Mouse (Mus musculus): ENCODE measurements around the gene Tldc2. TPM values are rescaled to one million over a fixed set of nuclear protein-coding genes. Genes with fewer than 3 reads are reported as not detected.
A peak's percentile ranks its signal among the peaks of the same experiment; 100 is the strongest.

The Tldc2 gene
- total RNA-seq, 2 experiments from 2014 or later, result not detected

DNA sequence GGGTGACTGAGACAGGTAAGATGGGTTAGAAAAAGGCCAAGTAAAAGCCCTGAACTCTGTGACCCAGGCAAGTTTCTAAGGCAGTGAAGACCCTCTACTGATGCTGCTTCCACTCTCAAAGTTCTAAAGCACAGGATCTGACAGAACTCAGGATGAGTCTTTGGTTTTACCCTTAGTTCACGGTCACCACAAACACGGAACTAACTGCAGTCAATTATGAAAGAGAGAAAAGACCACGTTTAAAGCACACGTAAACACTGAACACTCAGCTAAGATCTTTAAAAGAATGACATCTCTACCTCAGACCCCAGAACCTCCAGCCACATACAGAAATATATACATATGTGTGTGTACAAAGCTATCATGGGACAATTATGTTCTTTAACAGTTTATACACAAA is 42.2 kb downstream of the Tldc2 start:
- no peak for DNase-seq

DNA sequence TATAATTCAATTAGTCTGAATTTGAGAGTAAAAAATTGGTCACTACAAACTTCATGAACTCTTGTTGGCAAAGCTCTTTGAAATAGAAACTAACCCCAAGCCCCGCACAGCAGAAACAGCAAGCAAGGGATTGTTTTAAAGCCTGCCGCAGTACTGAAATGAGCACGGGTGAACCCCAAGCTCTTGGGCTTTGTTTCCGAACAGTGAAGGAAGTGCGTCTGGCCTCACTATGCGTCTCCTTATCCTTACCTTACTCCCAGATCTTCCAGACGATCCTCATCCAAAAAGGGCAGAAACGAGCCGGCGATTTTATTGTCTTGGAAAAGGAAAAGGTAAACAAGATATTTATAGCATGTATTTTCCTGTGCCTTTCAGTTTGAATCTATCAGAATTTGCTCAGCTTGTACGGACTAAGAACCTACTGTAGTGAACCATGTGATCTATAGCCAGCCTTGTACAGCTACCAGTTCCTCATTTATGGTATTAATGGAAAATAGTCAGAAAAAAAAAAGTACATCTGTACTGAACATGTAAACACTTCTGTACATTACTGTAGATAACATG is 42.8 kb downstream of the Tldc2 start:
- DNase-seq, result no peak

DNA sequence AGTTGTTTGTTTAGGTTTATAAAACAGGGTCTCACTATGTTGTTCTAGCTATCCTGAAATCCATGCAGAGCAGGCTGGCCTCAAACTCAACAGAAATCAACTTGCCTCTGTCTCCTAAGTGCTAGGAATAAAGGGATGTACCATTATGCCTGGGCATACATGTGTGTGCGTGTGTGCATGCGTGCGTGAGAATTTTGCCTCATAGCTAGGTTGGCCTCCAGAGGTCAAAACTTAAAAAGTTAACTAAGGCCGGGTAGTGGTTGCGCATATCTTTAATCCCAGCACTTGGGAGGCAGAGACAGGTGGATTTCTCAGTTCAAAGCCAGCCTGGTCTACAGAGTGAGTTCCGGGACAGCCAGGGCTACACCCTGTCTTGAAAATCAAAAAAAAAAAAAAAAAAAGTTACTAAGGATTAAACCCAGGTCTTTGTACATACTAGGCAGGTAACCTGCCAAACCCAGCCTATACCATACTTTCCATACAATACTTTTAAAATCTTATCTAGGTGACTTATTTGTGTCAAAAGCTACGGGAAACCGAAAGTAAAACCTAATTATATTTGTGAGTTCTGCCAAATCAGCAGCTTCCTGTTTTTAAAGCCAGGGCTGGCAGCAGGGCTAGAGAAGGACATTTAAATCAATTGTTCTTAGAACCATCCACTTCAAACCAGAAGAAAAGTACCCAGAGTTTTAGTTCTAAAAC is 44.1 kb downstream of the Tldc2 start:
- DNase-seq, result peak; percentile 9

DNA sequence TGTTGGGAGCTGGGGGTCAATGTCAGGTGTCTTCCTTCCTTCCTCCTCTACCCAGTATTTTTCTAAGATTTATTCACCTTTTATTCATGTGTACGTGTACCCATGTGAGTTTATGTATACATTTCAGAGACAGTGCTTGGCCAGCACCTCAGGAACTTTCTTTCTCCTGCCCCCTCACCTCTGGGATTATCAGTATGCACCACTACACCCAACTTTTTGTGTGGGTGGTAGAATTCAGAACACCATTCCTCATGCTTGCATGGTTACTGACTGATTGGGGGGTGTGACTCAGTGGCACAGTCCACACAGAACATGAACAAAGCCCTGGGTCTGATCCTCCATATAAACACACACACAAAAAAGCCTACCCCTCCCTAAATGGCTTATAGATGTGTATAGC is 45.2 kb downstream of the Tldc2 start:
- DNase-seq, result no peak

DNA sequence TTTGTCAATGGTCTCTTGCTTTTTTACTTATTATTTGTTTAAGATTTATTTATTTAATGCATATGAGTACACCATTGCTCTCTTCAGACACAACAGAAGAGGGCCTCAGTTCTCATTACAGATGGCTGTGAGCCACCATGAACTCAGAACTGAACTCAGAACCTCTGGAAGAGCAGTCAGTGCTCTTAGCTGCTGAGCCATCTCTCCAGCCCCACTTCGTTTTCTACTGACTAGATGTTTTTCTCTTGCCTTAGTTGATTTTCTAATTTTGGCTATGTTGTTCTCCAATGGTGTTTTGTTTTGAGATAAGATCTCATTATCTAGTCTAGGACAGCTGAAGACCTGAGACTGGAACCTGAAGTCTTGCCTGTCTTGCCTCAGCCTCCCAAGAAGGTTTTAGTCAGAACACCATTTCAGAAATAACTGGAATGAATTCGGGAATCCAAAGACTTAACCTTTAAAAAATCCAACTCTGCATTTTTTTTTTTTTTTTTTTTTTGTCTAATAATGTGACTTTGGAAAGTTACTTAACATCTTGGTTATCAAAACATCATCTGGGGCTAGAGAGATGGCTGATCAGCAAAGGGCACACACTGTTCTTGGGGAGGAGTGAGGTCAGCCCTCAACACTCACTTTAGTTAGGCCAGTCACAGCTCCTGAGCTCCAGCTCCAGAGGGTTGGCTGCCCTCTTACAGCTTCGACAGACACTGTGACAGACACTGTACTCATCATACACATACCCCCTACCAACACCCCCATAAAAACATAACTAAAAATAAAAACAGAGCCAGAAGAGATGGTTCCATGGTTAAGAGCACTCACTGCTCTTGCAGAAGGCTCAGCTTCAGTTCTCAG is 46.1 kb downstream of the Tldc2 start:
- DNase-seq, result no peak

DNA sequence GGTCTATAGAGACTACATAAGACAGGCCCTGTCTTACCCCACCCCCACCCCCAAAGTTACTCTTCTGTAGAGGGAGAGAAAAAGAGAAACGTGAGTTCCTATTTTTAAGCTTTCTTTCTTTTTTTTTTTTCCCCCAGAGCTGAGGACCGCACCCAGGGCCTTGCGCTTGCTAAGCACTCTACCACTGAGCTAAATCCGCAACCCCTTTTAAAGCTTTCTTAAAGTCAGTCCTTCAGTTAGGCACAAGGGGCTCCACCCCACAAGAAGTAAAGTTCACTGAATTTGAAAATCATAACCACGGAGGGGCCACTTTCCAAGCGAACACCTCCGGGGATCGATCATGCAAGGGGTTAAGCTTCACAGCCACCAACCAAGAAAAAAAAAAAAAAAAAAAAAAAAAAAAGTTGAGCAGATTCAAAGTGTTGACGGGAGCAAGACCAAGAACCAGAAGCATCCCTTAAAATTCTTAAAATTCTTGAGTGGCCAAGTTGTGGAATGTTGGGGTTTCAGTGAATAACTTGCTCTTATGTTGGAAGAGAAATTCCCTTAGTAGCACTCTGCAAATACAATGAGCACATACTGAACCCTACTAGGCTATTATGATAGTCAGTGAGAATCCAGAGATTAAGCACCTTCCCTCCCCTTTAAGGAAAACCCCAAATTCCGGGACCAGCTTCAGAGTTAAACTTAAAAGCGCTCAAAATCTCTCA is 47.1 kb downstream of the Tldc2 start:
- DNase-seq, result no peak

DNA sequence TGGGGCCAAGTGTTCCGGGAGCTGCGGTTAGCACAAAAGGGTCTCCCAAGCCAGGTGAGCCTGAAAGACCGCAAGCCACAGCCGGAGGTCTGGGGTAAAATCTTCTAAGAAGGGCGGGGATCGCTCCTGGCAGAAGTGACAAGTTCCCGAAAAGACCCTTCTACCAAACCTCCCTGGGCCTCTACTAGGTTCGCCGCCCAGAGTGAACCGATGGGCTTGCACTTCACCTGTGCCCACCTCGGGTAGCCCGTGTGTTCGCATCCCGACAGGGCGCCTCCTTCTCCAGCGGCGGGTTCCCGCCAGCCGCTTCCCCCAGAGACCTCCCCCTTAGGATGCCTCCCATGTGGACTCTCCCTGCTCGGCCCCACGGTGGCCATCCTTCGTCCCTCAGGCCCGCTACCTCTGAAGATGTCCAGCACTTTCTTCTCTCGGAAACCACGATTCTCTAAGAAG is 47.6 kb downstream of the Tldc2 start:
- DNase-seq, result peak; percentile 47

DNA sequence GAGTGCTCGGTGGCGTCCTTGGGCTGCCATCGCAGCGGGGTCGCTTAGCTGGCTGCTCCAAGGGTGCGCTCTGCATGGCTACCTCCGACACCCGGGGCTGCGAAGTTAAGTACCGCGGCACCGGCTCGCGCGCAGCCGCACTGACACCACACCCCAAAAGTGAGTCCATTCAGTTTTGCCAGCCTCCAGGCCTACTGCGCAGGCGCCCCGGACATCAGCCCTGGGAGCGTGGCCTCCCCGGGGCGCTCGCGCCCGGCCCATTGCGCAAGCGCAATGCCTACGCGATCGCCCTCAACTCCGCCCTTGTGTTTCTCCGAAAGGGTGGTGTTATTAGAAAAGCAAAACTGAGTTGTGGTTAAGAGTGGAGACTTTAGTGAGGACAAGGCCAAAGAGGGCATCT is 48.2 kb downstream of the Tldc2 start, which contains the start of gene Samhd1:
TSS of gene Samhd1 (minus strand) at position 252 of the 400 bp plus-strand sequence.
- DNase-seq, result peak; percentile 95

DNA sequence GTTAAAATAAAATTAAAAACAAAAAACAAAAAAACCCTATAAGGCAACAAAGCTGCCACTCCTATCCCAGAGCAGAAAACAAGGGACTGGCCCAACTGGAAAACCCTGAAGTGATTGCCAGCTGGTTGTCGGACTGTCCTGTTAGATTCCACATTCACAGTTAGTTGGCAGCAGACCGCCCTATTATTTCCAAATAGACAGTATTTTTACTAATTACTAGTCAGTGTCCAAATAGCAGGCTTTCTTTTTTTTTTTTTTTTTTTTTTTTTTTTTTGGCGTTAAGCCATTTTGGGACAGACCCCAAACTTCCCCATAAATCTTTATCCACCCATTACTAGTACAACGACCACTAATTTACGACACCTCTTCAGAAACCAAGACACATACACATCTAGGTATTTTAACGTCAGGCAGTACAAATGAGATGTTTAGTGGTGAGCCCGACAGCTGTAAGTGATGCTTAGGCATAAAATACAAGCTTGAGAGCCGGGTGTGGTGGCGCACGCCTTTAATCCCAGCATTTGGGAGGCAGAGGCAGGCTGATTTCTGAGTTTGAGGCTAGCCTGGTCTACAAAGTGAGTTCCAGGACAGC is 48.8 kb downstream of the Tldc2 start:
- DNase-seq, result peak; percentile 11

DNA sequence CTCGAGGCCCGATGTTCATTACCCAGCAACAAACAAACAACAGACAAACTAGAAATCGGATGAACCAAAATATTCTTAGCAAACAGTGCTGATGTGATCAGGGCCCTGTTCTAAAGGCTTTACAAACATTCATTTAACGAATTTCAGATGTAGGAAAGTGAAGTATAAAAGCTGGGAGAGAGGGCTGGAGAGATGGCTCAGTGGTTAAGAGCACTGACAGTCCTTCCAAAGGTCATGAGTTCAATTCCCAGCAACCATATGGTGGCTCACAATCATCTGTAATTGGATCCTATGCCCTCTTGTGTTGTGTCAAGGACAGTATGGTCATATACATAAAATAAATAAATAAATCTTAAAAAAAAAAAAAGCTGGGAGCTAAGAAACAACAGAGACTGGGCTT is 49.3 kb downstream of the Tldc2 start:
- DNase-seq, result no peak

DNA sequence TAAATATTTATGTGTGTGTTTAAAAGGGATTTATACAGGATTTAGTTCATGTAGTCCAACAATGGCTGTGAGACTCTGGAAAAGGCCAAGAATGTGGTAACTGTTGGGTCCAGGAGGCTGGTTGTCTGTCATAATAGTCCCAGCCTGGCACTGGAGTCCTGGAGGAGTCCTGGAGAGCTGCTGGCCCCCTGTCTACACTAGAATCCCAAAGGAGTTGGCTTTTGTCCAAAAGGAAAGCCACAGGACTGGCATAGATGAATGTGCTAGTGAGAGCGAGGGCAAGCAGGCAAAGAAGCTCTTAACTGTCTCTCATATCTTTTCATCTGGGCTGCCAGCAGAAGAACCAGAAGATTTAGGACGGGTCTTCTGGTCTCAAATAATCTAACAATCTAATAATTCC is 49.8 kb downstream of the Tldc2 start:
- DNase-seq, result no peak

DNA sequence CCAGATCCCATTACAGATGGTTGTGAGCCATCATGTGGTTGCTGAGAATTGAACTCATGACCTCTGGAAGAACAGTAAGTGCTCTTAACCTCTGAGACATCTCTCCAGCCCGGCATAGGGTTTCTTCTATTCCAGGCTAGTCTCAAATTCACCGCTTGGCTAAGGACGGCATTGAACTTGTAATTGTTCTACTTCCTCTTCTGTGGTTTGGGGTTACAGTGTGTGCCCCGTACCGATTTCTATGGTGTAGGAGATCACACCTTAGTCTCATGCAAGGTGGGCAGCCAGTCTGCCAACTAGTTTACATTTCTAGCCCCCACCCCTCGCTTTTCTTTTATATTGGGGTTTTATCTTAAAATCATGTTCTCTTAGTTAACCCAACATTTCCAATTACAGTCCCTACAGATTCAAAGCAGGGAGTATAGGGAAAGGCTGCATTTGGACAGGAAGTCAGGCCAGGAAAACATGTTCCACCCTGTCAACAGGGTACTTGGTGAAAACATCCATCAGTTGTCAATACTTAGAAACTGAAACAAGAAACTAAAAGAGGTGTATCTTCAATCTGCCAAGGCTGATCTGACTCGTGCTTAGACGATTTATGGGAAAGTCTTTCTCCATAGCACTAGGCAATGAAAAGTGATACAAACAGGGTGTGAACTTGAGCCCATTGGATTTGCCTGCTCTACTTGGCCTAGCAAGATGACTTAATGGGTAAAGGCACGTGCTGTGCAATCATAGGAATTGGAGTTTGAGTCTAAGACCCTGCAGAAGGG is 51.3 kb downstream of the Tldc2 start:
- DNase-seq, result no peak

DNA sequence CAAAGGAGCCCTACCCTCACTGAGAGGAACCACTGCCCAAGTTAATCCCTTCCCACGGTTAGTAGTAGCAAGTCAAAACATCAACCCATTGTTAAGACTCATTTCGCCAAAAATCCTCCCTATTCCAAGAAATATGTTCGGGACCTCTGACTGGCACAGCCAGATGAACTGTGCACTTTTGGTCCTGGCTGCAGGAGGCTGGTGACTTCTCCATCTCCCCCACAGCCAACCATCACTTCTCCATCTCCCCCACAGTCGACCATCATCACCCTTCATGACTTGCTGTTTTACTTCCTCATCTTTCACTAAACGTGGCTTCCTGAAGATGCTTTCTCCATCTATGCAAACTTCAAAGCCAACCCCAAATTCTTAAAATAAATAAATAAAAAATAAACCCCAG is 52.0 kb downstream of the Tldc2 start:
- no peak for DNase-seq

DNA sequence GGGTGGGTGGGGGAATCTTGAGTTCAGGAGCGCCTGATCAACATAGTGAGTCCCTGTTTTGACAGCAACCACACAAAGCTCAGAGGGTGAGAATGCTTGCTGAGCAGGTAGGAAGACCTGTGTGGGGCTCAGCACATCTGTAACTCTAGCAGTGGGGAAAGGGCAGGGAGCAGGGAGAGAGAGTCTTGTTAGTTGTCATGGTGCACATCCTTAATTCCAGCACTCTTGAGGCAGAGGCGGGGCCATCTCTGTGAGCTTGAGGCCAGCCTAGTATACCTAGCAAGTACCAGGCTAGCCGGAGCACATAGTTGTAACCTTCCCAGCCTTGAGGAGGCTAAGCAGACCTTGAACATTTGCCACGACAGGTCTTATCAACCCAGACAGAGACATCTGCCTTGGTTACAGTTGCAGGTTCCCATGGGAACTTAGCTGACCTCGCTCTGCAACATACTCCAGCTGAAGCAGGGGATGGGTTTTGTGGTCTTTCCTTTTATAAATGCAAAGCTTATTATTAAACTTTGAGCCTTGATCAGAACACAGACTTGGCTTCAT is 52.5 kb downstream of the Tldc2 start:
- DNase-seq, result no peak

DNA sequence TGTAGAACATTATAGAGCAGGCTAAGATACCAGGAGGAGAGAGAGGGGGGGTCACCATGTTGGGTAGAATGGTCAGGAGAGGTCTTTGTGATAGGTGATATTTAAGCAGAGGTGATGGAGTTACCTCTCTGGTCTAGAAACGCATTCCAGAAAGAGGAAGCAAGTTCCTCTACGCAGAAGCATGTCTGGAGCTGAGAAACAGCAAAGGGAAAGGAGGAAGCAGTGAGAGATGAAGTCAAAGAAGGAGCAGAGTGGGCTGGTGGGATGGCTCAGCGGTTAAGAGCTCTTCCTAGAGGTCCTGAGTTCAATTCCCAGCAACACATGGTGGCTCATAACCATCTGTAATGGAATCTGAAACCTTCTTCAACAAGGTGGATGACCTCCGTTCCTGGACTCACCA is 55.1 kb downstream of the Tldc2 start:
- no peak for DNase-seq

DNA sequence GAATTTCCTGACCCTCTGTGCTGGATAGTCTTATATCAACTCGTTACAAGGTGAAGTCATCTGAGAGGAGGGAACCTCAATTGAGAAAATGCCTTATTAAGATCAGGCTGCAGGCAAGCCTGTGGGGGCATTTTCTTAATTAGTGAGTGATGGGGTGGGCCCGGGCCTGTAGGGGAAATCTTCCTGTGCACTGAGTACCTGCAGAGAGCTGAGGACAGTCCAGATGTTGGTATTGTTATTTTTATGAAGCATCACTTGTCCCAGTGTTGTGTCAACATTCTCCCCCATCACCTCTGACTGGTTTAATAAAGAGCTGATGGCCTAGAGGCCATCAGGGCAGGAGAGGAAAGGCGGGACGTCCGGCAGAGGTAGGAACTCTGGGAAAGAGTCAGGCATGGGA is 57.3 kb downstream of the Tldc2 start:
- no peak for DNase-seq

DNA sequence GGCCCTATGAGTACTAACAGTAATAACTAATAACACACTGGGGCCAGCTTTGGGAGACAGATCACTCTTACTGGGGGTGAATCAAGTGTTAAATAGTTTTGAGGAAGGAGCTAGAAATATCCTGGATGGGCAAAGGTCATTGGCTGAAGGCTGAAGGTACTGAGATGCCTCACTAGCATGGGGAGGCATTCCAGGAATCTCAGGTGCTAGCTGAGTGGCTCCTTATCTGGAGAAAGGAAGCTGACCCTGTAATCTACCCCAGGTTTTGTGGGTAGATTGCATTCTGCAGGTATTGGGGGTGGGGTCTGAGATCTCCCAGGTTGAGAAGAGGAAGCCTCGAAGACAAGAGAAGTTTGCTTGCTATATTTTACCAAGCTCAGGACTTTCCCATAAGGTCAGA is 58.3 kb downstream of the Tldc2 start:
- DNase-seq, result no peak

All from heart, postnatal 4 days (tissue).